Mouse (Mus musculus) kidney, postnatal 25 days (tissue): ENCODE results near the gene Gfi1b.
A peak's percentile ranks its signal among the peaks of the same experiment; 100 is the strongest.

Experiments used
- DNase-seq, 2 experiments: peaks; one replicate each; pipeline ENCODE4 v3.0.0; 2021; ENCODE audit warnings: mixed read lengths in 2 of 2

The Gfi1b gene

DNA sequence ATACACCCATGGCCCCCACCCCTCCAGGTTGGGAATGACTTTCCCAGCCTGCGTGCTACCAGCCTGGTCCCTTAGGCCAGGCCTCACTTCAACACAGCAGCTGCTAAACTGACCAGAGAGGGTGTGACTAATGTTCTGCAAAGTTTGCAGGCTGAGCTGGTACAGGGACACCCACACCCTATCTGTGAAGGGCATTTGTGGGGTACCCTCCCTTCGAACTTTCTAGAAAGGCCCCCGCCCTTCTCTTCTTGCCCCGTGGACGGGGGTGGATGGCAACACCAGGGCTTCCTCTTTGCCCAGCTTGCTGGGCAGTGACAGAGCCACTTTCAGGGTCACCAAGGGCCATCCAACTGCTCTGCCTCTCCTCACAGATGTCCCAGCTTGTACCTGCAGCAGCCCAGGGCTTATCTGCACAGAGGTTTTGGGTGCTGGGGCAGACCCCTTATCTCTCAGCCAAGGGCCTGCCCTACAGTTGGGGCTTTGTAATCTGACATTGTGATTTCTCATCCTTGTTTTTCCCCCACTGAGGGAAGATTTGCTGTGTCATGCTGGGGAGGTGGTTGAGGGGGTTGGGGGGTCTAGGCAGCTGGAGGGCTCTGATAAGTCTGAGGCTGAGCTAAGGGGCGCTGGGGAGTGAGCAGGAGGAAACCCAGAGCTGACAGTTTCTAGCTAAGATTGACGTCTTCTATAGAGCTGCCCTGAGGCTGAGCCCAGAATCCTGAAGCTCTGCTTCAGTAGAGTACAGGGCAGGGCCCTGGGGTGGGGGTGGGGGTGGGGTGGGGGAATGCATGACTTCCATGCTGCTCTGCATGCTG lies 23.8 kb downstream of the Gfi1b start:
- no peak for DNase-seq

DNA sequence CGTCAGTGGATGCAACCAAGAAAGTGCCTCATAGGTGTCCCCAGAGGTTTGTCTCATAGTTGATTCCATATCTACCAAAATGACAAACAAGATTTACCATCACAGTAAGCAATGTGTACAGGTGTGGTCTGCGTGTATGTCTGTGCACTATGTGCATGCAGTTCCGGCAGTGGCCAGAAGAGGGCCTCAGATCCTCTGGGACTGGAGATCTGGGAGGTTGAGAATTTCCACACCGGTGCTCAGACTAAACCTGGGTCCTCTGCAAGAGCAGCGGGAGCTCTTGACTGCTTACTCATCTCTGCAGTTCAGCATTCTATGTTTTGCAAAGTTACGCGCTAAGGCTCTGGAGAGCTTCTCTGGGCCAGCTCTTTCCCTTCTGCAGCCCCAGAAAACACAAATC lies 24.8 kb downstream of the Gfi1b start:
- DNase-seq = no peak

DNA sequence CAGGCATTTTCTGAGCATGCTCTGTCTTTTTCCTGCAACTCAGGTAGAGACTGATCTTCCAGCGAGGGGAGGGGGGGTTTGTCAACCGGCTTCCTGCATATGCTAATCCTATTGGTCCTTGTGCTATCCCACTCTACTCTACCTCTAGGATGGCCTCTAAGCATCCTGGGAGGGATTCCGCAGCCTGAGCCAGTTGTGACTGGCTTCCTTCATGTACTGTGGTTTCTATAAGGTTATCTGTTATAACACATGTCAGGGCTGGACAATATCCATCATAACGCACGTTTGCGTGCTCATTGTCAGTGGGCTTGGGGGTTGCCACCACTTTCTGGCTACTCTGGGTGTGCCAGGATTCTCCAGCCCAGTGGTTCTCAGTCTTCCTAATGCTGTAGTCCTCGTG lies 25.8 kb downstream of the Gfi1b start:
- DNase-seq = no peak

DNA sequence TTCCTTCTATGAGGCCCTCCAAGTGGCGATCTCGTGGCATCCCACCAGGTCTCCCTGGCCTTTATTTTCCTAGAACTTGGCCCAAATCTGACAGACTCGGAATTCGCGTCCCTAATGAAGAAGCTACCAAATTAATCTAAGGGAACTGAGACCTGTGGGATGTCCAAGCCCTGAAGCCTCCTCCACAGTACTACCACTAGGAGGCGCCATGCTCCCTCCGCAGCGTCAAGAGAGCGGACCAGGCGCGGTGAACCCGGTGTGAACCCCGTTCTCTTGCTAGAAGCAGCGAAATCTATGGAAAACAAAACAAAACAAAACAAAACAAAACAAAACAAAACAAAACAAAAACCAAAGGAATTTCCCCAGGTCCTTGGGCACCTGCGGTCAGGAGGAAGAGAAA lies 29.0 kb downstream of the Gfi1b start:
- DNase-seq = peak; percentile 71 to 74

DNA sequence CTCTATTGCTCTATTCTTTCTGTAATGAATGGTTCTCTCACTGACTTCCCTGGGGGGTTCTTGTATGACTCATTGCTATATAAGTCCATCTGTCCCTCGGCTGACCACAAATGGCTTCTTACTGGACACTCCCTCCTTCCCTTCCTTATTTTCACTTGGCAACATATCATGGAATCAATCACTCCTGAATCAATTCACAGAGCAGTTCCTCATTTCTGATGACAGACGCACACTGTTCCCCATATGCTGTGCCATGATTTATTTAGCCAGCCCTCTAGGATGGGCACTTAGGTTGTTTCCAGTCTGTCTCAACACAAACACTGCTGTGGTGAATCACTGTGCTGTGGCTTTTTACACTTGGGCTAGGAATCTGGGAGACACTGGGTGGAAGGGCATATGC lies 30.3 kb downstream of the Gfi1b start:
- no peak for DNase-seq

DNA sequence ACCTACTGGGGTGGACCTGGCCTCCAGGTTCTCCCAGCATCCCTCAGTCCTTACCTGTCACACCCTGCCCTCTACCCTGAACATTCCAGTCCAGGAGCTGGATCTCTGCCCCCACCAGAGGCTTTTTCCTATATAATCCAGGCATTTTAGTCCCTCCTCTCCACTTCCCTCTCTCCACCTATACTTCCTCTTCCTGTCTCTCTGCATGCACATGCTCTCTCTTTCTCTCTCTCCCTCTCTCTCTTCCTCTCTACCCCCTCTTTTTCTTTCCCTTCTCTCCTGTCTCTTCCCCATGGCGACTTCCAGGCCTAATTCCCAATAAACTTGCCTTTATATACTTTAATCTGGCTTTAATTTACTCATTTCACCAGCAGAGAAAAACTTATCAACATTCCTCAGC lies 33.2 kb downstream of the Gfi1b start:
- DNase-seq = no peak

DNA sequence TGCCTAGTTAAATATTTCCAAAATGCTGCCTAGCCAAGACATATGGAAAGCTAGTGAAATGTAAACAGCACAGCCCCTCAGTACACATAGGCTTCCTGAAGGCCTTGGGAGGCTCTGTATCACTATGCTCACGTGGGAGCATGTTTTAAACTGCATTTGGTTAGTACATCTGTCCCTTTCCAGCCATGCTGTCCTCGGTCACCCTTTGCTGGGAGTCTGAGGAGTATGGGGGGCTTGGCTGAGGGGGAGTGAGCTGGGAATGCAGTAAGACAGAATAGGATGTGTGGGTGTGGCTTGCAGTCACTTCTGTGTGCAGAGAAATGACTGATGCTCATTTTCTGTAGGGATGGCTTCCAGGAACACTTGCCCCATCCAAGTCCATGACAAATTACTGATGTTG lies 36.1 kb downstream of the Gfi1b start:
- DNase-seq = no peak

DNA sequence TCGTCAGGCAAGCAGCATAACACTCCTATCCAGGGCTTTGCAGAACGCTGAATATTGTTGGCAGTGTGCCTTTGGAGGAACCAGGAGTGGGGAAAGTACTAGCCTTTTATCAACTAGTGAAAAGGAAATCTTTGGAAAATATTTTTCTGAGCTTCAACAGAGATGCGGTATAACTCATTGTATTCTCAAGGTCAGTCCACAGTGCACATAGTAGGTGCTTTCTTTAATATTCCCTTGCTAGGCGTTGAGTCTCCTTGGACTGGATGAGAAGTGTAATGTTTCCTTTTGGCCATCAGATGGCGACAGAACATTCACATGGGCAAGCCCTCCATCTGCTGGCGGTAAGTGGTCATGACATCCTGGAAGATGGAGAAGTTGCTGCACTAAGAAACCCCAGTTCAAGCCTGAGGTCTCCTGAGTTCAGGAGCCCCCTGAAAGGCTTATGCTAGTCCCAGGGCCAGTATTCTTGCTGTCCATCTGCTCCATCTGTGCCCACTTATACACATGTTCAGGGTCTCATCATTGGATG lies 36.7 kb downstream of the Gfi1b start:
- peak; percentile 83 to 90 for DNase-seq

DNA sequence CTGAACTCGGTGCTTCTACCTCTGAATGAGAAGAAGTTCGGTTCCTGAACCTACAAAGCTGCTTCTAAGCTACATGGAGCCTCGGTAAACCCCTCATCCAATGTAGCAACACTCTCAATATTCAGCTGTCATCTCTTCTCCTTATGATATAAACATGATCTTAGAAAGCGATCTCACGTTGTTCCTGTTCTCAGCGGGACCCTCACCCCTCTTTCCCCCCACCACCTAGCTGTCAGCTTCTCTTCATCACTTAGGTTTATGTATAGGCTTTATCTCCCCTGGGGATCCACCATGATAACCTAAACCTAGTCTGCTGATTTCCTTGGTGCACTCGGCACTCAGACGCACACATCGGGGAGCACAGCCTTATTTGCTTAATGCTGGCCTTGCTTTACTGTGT lies 38.1 kb downstream of the Gfi1b start, which contains the start of gene Gtf3c5:
Gene Gtf3c5, minus strand, starts transcription at position 101 of the 400 bp plus-strand sequence.
- DNase-seq = no peak

DNA sequence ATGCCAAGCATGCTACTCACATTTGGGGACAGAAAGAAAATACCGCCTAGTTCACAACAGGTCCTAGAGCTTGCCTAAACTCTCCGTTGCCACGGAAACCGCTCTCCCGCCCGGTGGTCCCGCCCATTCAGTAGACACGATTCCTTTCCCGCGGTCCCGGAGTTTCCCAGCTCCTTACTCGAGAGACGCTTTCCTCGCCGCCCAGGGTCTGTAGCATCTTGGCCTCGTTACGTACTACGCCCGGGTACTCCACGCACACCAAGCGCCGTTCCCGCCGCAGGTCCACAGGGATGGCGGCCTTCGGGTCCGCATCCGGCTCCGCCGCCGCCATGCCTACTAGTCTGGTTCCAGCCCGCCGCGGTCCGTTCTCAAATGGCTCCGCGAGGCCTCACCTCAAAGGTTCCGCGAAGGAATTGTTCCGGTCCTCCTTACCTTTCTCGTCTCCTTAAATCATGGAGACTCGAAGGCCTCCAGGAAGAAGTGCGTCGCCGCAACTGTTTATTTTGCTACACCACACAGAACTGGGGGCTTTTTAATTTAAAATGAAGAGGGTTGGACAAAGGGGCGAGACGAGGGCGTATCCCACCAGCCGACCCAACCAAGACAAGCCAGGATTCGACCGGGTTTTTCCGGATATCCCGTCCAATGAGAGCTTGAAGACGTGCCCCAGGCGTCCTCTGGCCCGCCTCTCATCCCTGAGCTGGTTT lies 39.0 kb downstream of the Gfi1b start:
- DNase-seq = peak; percentile 90 to 95

DNA sequence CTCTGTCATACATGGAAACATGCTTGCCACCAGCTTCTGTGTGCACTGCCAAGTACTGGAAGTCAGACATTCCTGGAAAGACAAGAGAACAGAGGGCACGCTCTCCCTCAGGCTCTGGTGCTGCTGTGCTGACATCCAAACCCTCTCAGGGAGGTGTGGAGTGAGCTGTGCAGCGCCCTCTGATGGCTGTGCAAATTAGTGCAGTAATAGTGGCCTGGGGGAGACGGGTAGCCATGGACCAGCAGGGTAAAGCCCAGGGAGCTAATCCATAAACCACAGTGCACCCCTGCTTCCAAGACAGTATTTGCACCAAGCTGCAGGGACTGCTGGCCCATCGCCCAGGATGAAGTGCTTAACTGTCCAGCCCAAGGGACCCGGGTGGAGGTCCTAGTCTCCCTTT lies 43.8 kb downstream of the Gfi1b start:
- DNase-seq = peak in 1 of 2 experiments; percentile 32

DNA sequence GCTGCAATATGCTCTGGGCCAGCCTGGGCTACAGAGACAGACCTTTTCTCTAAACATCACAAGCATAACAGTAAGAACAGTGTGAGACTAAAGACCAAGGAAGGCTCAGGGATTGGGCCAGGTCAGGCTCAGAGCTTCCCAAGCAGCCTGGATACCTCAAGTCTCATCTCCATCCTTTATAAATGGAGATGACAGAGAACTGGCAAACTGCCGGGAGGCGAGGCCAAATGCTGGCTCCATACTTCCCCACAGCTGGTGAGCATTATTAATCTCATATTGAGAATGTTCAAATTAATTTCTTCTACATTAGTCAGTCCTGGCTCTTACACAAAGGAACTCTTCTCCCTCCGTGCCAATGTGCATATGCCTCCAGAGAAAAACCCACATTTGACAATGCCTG lies 45.0 kb downstream of the Gfi1b start:
- no peak for DNase-seq

DNA sequence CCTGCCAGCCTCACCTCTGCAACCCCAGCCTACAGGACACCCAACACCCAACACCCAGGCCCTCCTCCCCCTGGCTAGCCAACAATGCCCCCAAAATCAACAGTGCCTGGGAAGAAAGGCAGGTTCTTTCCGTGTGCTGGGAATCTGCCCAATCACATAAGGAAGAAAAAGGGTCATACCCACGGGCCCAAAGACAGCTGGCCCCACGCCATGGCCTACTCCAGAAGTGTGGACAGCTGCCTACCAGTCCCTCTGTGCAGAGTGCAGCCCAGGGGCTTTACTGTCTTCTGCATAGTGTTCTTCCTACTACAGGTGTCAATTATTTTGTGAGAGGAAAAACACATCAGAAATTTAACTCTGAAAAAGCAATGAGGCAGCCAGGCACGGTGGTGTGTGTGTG lies 46.4 kb downstream of the Gfi1b start:
- no peak for DNase-seq

DNA sequence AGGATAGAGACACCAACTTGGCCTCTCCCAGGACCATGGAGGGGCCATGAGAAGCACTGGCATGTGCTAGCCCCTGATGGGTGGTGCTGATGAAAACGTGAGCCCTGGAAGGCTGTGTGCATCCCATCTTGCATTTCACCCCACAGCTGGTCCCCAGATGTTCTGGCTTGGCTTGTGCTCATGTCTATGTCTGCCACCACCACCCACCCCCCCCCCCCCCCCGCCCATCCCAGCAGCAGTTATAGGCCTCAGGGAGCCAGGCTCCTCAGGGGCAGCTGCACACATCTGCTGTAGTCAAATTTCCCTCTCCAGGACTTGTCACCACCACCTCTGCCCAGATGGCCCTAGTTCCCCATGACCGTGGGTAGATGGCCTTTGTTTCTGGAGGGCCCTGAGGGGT lies 51.9 kb downstream of the Gfi1b start:
- DNase-seq = no peak

DNA sequence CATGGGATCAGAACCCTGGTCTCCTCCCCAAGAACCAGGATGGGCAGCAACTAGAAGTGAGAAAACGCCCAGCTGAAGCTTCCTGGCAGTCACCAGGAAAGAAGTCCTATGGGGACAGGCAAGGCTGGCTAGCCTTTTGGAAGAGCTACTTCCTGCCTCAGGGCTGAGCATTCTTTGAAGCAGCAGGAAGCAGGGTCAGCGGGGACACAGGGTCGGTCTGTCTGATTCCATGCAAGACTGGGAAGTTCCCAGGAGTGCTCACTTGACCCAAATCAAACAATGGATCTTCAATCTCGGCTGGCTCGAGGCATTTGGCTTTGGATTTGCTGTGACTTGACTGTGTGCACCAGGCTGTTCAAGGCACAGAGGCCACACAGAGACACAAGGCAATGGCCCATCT lies 55.2 kb downstream of the Gfi1b start:
- peak; percentile 67 to 78 for DNase-seq

DNA sequence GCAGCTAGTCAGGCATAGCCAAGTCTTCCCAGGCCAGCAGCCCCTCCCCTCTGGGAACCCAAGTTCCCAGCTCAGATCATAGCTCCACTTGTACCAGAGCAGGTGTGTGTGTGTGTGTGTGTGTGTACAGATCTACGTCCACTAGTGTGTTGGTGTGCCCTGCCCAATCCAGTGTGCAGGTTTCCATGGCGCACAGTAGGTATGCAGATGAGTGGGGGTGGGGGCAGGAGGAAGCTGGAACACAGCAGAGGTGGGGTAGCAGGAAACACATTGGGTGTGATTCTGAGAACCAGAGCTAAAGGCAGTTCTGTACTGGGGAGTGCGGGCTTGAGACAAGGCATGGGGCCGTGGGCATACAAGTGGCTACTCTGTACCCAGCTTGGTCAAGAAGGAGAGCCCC lies 57.4 kb downstream of the Gfi1b start:
- DNase-seq = no peak

DNA sequence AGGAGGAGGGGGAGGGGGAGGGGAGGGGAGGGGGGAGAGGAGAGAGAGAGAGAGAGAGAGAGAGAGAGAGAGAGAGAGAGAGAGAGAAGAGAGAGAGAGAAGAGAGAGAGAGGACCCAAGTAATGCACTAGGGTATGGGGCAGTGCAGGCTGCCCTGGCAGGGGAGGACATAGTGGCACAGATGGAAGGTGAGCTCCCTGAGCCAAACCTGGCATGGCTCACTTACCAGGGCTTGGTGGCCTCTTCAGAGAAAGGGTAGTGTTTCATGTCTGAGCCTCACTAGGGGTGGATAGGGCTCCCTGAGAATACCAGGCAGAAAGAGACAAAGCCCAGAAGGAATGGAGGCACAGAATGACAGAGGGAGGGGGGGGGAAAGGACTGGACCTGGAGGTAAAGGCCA lies 58.0 kb downstream of the Gfi1b start:
- no peak for DNase-seq

DNA sequence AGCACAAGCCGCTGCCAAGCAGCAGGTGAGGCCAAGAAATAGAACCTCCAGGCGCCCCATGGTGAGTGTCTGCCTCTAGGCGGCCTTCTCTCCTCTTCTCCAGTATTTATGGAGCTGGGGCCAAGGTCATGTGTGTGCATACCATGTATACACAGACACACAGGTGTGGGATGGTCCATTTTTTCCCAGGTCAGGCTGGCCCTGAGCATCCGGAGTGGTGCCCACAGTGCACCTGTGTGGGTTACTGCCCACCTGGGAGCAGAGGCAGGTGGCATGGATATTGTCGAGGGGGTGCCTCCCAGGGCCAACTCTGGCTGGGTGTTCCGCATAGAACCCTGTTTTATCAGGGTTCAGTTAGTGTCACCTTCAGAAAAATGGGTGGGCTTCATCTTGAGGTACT lies 58.5 kb downstream of the Gfi1b start, which contains the start of gene Cel:
Gene Cel, minus strand, starts transcription at position 101 of the 400 bp plus-strand sequence.
- DNase-seq = no peak
